Comparison of ENCODE assay signal across 26 mouse cellular contexts in the genomic region with DNA sequence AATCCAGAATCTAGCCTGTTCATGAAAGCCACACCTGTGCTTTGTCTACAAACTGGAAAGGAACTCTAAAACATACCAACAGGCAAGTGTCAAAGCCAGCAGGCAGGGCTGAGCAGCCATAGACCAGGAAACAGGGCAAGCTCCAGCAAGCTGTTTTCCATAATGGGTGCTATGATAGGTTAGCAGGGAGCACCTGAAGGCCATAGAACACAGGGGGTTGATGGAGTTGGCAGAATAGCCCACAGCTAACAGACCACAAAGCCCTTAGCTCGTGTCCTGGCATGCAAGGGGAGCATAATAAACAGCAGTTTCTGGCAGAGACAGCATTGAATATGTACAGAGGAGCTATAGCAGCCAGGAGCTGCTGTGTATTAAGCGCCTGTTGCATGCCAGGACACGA.
DNase-seq lines count a peak whose midpoint lies in the region; ATAC-seq and TF ChIP-seq lines count a peak whose summit lies in the region.
"Had no signal": no experiment of that assay in that cellular context is flagged by ENCODE, and none has a peak within 500 bp of the region (broad histone marks: within the 10 kb centered on the region; RNA-seq: fewer than 3 reads in every experiment).

No protein-coding gene starts in this region.

- peak; percentile 74 for TF ChIP-seq EP300 in stomach, postnatal 0 days (optimal IDR thresholded peaks at IDR 0.05)

- H3K9ac ChIP-seq in embryonic facial prominence, embryonic 13.5 days, result no peak overlapping the region
- no peak overlapping the region for H3K9ac ChIP-seq in stomach, postnatal 0 days (ENCODE audit: low read length)
- H3K9ac ChIP-seq in hindbrain, embryonic 11.5 days (ENCODE audit: low read depth, low read length), result no peak overlapping the region
- H3K9ac ChIP-seq: embryonic facial prominence, embryonic 12.5 days; heart, embryonic 12.5 days; hindbrain, embryonic 12.5 days had no signal

- H3K4me1 ChIP-seq in embryonic facial prominence, embryonic 13.5 days, result peaks cover 4% of the 10 kb centered on the region
- peaks cover 18% of the 10 kb centered on the region; the same call in 1 of the 2 replicates for H3K4me1 ChIP-seq in embryonic facial prominence, embryonic 10.5 days
- no peaks in the 10 kb centered on the region for H3K4me1 ChIP-seq in stomach, postnatal 0 days (replicated peaks; ENCODE audit: control insufficient read depth, insufficient read depth)
- no peaks in the 10 kb centered on the region for H3K4me1 ChIP-seq in hindbrain, embryonic 11.5 days (replicated peaks; ENCODE audit: control insufficient read depth, insufficient read depth, low read length)
- H3K4me1 ChIP-seq: forebrain, embryonic 10.5 days; hindbrain, embryonic 12.5 days had no signal

- no peak overlapping the region for H3K4me2 ChIP-seq in embryonic facial prominence, embryonic 13.5 days
- H3K4me2 ChIP-seq in stomach, postnatal 0 days (replicated peaks; ENCODE audit: low read depth), result no peak overlapping the region
- no peak overlapping the region for H3K4me2 ChIP-seq in hindbrain, embryonic 11.5 days (replicated peaks; ENCODE audit: low read depth, low read length)
- H3K4me2 ChIP-seq: embryonic facial prominence, embryonic 12.5 days; heart, embryonic 12.5 days; hindbrain, embryonic 12.5 days had no signal

- no peak overlapping the region for H3K4me3 ChIP-seq in embryonic facial prominence, embryonic 13.5 days
- no peak overlapping the region for H3K4me3 ChIP-seq in embryonic facial prominence, embryonic 10.5 days
- H3K4me3 ChIP-seq in stomach, postnatal 0 days (ENCODE audit: low read depth, low read length), result no peak overlapping the region
- H3K4me3 ChIP-seq in hindbrain, embryonic 11.5 days (ENCODE audit: low read depth, low read length), result no peak overlapping the region
- H3K4me3 ChIP-seq: embryonic facial prominence, embryonic 12.5 days; forebrain, embryonic 10.5 days; gastrocnemius, adult 2 months; heart, adult 2 months; heart, embryonic 12.5 days; hindbrain, embryonic 12.5 days had no signal

- DNase-seq in embryonic facial prominence, embryonic 10.5 days (ENCODE audit: low spot score), result no peak
- DNase-seq in urinary bladder, adult 18-20 months (ENCODE audit: low spot score in 2 of 2), result peak; percentile 15 to 17
- no peak for DNase-seq in urinary bladder, adult 2 months (ENCODE audit: low spot score)
- peak; percentile 70 for DNase-seq in gonadal fat pad, adult 2 months (ENCODE audit: low read depth)
- DNase-seq in stomach, postnatal 0 days (ENCODE audit: low spot score), result no peak
- DNase-seq in neural tube, embryonic 10.5 days (ENCODE audit: extremely low spot score, low spot score), result no peak
- DNase-seq in hindbrain, embryonic 11.5 days (ENCODE audit: low spot score), result no peak
- DNase-seq: adrenal gland, postnatal 10 days; B cell, adult 2 months; cerebellum, adult 11 months; cerebellum, adult 8-10 months; cerebellum, postnatal 14 days; embryo, embryonic 11 days; gastrocnemius, adult 2 months; gastrocnemius, postnatal 25 days; heart, adult 2 months; heart, postnatal 36 days had no signal

- 66% methylated on average over 3 of the region's 3 CpGs for WGBS in embryonic facial prominence, embryonic 13.5 days
- WGBS in embryonic facial prominence, embryonic 10.5 days, result 81% methylated on average over 3 of the region's 3 CpGs
- WGBS in stomach, postnatal 0 days, result 64% methylated on average over 3 of the region's 3 CpGs
- whole genome bisulfite sequencing in hindbrain, embryonic 11.5 days, result 80% methylated on average over 3 of the region's 3 CpGs

- TF ChIP-seq CTCF in stomach, postnatal 0 days (IDR thresholded peaks at IDR 0.05; ENCODE audit: low read depth), result no peak

- no peaks in the 10 kb centered on the region for H3K36me3 ChIP-seq in embryonic facial prominence, embryonic 13.5 days
- H3K36me3 ChIP-seq in embryonic facial prominence, embryonic 10.5 days (replicated peaks), result no peaks in the 10 kb centered on the region
- no peaks in the 10 kb centered on the region for H3K36me3 ChIP-seq in stomach, postnatal 0 days (ENCODE audit: control insufficient read depth, insufficient read depth, low read length)
- no peaks in the 10 kb centered on the region for H3K36me3 ChIP-seq in hindbrain, embryonic 11.5 days (ENCODE audit: control insufficient read depth, insufficient read depth, low read length)
- H3K36me3 ChIP-seq: embryonic facial prominence, embryonic 12.5 days; forebrain, embryonic 10.5 days; G1E; heart, embryonic 12.5 days; hindbrain, embryonic 12.5 days had no signal

- no peak overlapping the region for H3K27ac ChIP-seq in embryonic facial prominence, embryonic 13.5 days
- no peak overlapping the region for H3K27ac ChIP-seq in embryonic facial prominence, embryonic 10.5 days (replicated peaks)
- H3K27ac ChIP-seq in stomach, postnatal 0 days (replicated peaks), result no peak overlapping the region
- H3K27ac ChIP-seq in hindbrain, embryonic 11.5 days (ENCODE audit: low read depth, low read length), result no peak overlapping the region
- H3K27ac ChIP-seq: embryonic facial prominence, embryonic 12.5 days; forebrain, embryonic 10.5 days; gastrocnemius, adult 2 months; heart, adult 2 months; hindbrain, embryonic 12.5 days had no signal

- ATAC-seq in embryonic facial prominence, embryonic 13.5 days (ENCODE audit: insufficient number of reproducible peaks, insufficient read depth, low FRiP score, low TSS enrichment, low read depth), result peak; percentile 59; the same call in 1 of the 2 replicates
- peak; percentile 35; the same call in 1 of the 2 replicates for ATAC-seq in stomach, postnatal 0 days (ENCODE audit: low FRiP score, low TSS enrichment)
- ATAC-seq in hindbrain, embryonic 11.5 days (ENCODE audit: low FRiP score), result no peak
- ATAC-seq: CD4-positive, CD25-positive, alpha-beta regulatory T cell, adult 4 months; forebrain, embryonic 14.5 days; hindbrain, embryonic 16.5 days had no signal

- no peaks in the 10 kb centered on the region for H3K9me3 ChIP-seq in embryonic facial prominence, embryonic 13.5 days
- no peaks in the 10 kb centered on the region for H3K9me3 ChIP-seq in embryonic facial prominence, embryonic 10.5 days
- H3K9me3 ChIP-seq in stomach, postnatal 0 days (ENCODE audit: control insufficient read depth, low read length), result no peaks in the 10 kb centered on the region
- no peaks in the 10 kb centered on the region for H3K9me3 ChIP-seq in hindbrain, embryonic 11.5 days (ENCODE audit: control insufficient read depth, low read length)
- H3K9me3 ChIP-seq: embryonic facial prominence, embryonic 12.5 days; forebrain, embryonic 10.5 days; heart, embryonic 12.5 days; hindbrain, embryonic 12.5 days had no signal

- H3K27me3 ChIP-seq in embryonic facial prominence, embryonic 13.5 days, result no peaks in the 10 kb centered on the region
- no peaks in the 10 kb centered on the region for H3K27me3 ChIP-seq in embryonic facial prominence, embryonic 10.5 days (replicated peaks; ENCODE audit: low read depth, poor library complexity, severe bottlenecking)
- H3K27me3 ChIP-seq in stomach, postnatal 0 days (ENCODE audit: control insufficient read depth, insufficient read depth, low read length), result no peaks in the 10 kb centered on the region
- H3K27me3 ChIP-seq in hindbrain, embryonic 11.5 days (ENCODE audit: control insufficient read depth, insufficient read depth, low read length), result no peaks in the 10 kb centered on the region
- H3K27me3 ChIP-seq: embryonic facial prominence, embryonic 12.5 days; heart, embryonic 12.5 days; hindbrain, embryonic 12.5 days had no signal

Comparison
In these comparisons a context has a peak if more than half of its experiments do, and no peak if none do; other contexts are left out.
1. DNase-seq: peak in urinary bladder, adult 18-20 months (2 of 2) and gonadal fat pad, adult 2 months (single experiment); none in embryonic facial prominence, embryonic 10.5 days (single experiment), urinary bladder, adult 2 months (single experiment), stomach, postnatal 0 days (single experiment), neural tube, embryonic 10.5 days (single experiment) and hindbrain, embryonic 11.5 days (single experiment).